Mouse (Mus musculus): ENCODE data around the gene Cyp2ab1. TPM values are rescaled to one million over a fixed set of nuclear protein-coding genes. Genes with fewer than 3 reads are reported as not detected.

Cyp2ab1 gene
- polyA plus RNA-seq, 1 experiment from 2014 or later, result not detected

GRCm38 (mm10) chr16:20345464-20345863 is 20.3 kb upstream of the Cyp2ab1 start:
- no peak for ATAC-seq (ENCODE audit: low FRiP score)
- Histone ChIP-seq H3K4me3 (ENCODE audit: low read depth, low read length) (no peak overlapping the region), H3K9ac (ENCODE audit: low read depth, low read length) (no peak overlapping the region), H3K27ac (ENCODE audit: low read depth, low read length) (no peak overlapping the region), H3K27me3 (ENCODE audit: control insufficient read depth, insufficient read depth, low read length) (no peaks in the 10 kb centered on the region), H3K9me3 (ENCODE audit: control insufficient read depth, low read length) (no peaks in the 10 kb centered on the region), H3K4me1 (replicated peaks; ENCODE audit: control insufficient read depth, insufficient read depth, low read length) (no peaks in the 10 kb centered on the region), H3K36me3 (ENCODE audit: control insufficient read depth, insufficient read depth, low read length) (peaks cover 5% of the 10 kb centered on the region; the same call in 1 of the 2 replicates), H3K4me2 (replicated peaks; ENCODE audit: low read depth, low read length) (no peak overlapping the region)
- 83% methylated on average over 1 of the region's 1 CpGs for WGBS
- DNase-seq (ENCODE audit: low spot score), result no peak

GRCm38 (mm10) chr16:20338616-20339015 is 13.4 kb upstream of the Cyp2ab1 start:
- no peaks in the 10 kb centered on the region for H3K27me3 ChIP-seq (ENCODE audit: control insufficient read depth, insufficient read depth, low read length)
- DNase-seq (ENCODE audit: low spot score) (no peak), ATAC-seq (ENCODE audit: low FRiP score) (no peak)
- H3K36me3 ChIP-seq (ENCODE audit: control insufficient read depth, insufficient read depth, low read length), result peaks cover 2% of the 10 kb centered on the region; the same call in 1 of the 2 replicates
- no peaks in the 10 kb centered on the region for H3K9me3 ChIP-seq (ENCODE audit: control insufficient read depth, low read length)
- WGBS, result 95% methylated on average over 3 of the region's 3 CpGs
- H3K9ac ChIP-seq (ENCODE audit: low read depth, low read length), result no peak overlapping the region
- H3K4me2 ChIP-seq (replicated peaks; ENCODE audit: low read depth, low read length), result no peak overlapping the region
- H3K27ac ChIP-seq (ENCODE audit: low read depth, low read length), result no peak overlapping the region
- H3K4me3 ChIP-seq (ENCODE audit: low read depth, low read length), result no peak overlapping the region
- no peaks in the 10 kb centered on the region for H3K4me1 ChIP-seq (replicated peaks; ENCODE audit: control insufficient read depth, insufficient read depth, low read length)

- H3K36me3 ChIP-seq (ENCODE audit: control insufficient read depth, insufficient read depth, low read length), result peaks cover 7% of the 10 kb centered on the region; the same call in 1 of the 2 replicates
- DNase-seq (ENCODE audit: low spot score) (no peak), ATAC-seq (ENCODE audit: low FRiP score) (no peak)
- H3K4me1 ChIP-seq (replicated peaks; ENCODE audit: control insufficient read depth, insufficient read depth, low read length), result no peaks in the 10 kb centered on the region
- H3K4me2 ChIP-seq (replicated peaks; ENCODE audit: low read depth, low read length), result no peak overlapping the region
- H3K9ac ChIP-seq (ENCODE audit: low read depth, low read length), result no peak overlapping the region
- H3K9me3 ChIP-seq (ENCODE audit: control insufficient read depth, low read length), result no peaks in the 10 kb centered on the region
- no peak overlapping the region for H3K27ac ChIP-seq (ENCODE audit: low read depth, low read length)
- no peaks in the 10 kb centered on the region for H3K27me3 ChIP-seq (ENCODE audit: control insufficient read depth, insufficient read depth, low read length)
- H3K4me3 ChIP-seq (ENCODE audit: low read depth, low read length), result no peak overlapping the region
- 97% methylated on average over 8 of the region's 8 CpGs for WGBS
These were observed 9.7 kb upstream of the Cyp2ab1 start for GRCm38 (mm10) chr16:20334918-20335317.

- H3K4me1 ChIP-seq (replicated peaks; ENCODE audit: control insufficient read depth, insufficient read depth, low read length), result no peaks in the 10 kb centered on the region
- WGBS, result 91% methylated on average over 5 of the region's 5 CpGs
- ATAC-seq (ENCODE audit: low FRiP score) (no peak), DNase-seq (ENCODE audit: low spot score) (no peak)
- no peak overlapping the region for H3K4me2 ChIP-seq (replicated peaks; ENCODE audit: low read depth, low read length)
- no peak overlapping the region for H3K4me3 ChIP-seq (ENCODE audit: low read depth, low read length)
- no peak overlapping the region for H3K9ac ChIP-seq (ENCODE audit: low read depth, low read length)
- H3K27ac ChIP-seq (ENCODE audit: low read depth, low read length), result no peak overlapping the region
- H3K36me3 ChIP-seq (ENCODE audit: control insufficient read depth, insufficient read depth, low read length), result peaks cover 6% of the 10 kb centered on the region; the same call in 1 of the 2 replicates
- H3K27me3 ChIP-seq (ENCODE audit: control insufficient read depth, insufficient read depth, low read length), result no peaks in the 10 kb centered on the region
- no peaks in the 10 kb centered on the region for H3K9me3 ChIP-seq (ENCODE audit: control insufficient read depth, low read length)
These were observed 3.1 kb upstream of the Cyp2ab1 start for GRCm38 (mm10) chr16:20328306-20328705.

GRCm38 (mm10) chr16:20323907-20324306 is 1.3 kb downstream of the Cyp2ab1 start:
- Histone ChIP-seq H3K4me1 (replicated peaks; ENCODE audit: control insufficient read depth, insufficient read depth, low read length) (no peaks in the 10 kb centered on the region), H3K36me3 (ENCODE audit: control insufficient read depth, insufficient read depth, low read length) (no peaks in the 10 kb centered on the region), H3K27ac (ENCODE audit: low read depth, low read length) (no peak overlapping the region), H3K4me2 (replicated peaks; ENCODE audit: low read depth, low read length) (no peak overlapping the region), H3K4me3 (ENCODE audit: low read depth, low read length) (no peak overlapping the region), H3K9ac (ENCODE audit: low read depth, low read length) (no peak overlapping the region), H3K9me3 (ENCODE audit: control insufficient read depth, low read length) (no peaks in the 10 kb centered on the region), H3K27me3 (ENCODE audit: control insufficient read depth, insufficient read depth, low read length) (no peaks in the 10 kb centered on the region)
- WGBS, result 79% methylated on average over 5 of the region's 5 CpGs
- DNase-seq (ENCODE audit: low spot score), result no peak
- ATAC-seq (ENCODE audit: low FRiP score), result no peak

- DNase-seq (ENCODE audit: low spot score) (no peak), ATAC-seq (ENCODE audit: low FRiP score) (no peak)
- Histone ChIP-seq H3K4me1 (replicated peaks; ENCODE audit: control insufficient read depth, insufficient read depth, low read length) (no peaks in the 10 kb centered on the region), H3K36me3 (ENCODE audit: control insufficient read depth, insufficient read depth, low read length) (no peaks in the 10 kb centered on the region), H3K4me2 (replicated peaks; ENCODE audit: low read depth, low read length) (no peak overlapping the region), H3K9ac (ENCODE audit: low read depth, low read length) (no peak overlapping the region), H3K9me3 (ENCODE audit: control insufficient read depth, low read length) (no peaks in the 10 kb centered on the region), H3K27ac (ENCODE audit: low read depth, low read length) (no peak overlapping the region), H3K27me3 (ENCODE audit: control insufficient read depth, insufficient read depth, low read length) (no peaks in the 10 kb centered on the region), H3K4me3 (ENCODE audit: low read depth, low read length) (no peak overlapping the region)
- WGBS, result 92% methylated on average over 4 of the region's 4 CpGs
These were observed 2.9 kb downstream of the Cyp2ab1 start for GRCm38 (mm10) chr16:20322274-20322673.

GRCm38 (mm10) chr16:20316770-20317169 is 8.4 kb downstream of the Cyp2ab1 start:
- Histone ChIP-seq H3K27me3 (ENCODE audit: control insufficient read depth, insufficient read depth, low read length) (no peaks in the 10 kb centered on the region), H3K9ac (ENCODE audit: low read depth, low read length) (no peak overlapping the region), H3K4me1 (replicated peaks; ENCODE audit: control insufficient read depth, insufficient read depth, low read length) (no peaks in the 10 kb centered on the region), H3K4me3 (ENCODE audit: low read depth, low read length) (no peak overlapping the region), H3K4me2 (replicated peaks; ENCODE audit: low read depth, low read length) (no peak overlapping the region), H3K27ac (ENCODE audit: low read depth, low read length) (no peak overlapping the region), H3K36me3 (ENCODE audit: control insufficient read depth, insufficient read depth, low read length) (no peaks in the 10 kb centered on the region), H3K9me3 (ENCODE audit: control insufficient read depth, low read length) (no peaks in the 10 kb centered on the region)
- no peak for DNase-seq (ENCODE audit: low spot score)
- ATAC-seq (ENCODE audit: low FRiP score), result no peak
- whole genome bisulfite sequencing, result 84% methylated on average over 6 of the region's 6 CpGs

GRCm38 (mm10) chr16:20315266-20315665 is 9.9 kb downstream of the Cyp2ab1 start:
- H3K27ac ChIP-seq (ENCODE audit: low read depth, low read length), result no peak overlapping the region
- 90% methylated on average over 4 of the region's 4 CpGs for WGBS
- no peaks in the 10 kb centered on the region for H3K27me3 ChIP-seq (ENCODE audit: control insufficient read depth, insufficient read depth, low read length)
- H3K4me3 ChIP-seq (ENCODE audit: low read depth, low read length), result no peak overlapping the region
- no peak overlapping the region for H3K4me2 ChIP-seq (replicated peaks; ENCODE audit: low read depth, low read length)
- H3K4me1 ChIP-seq (replicated peaks; ENCODE audit: control insufficient read depth, insufficient read depth, low read length), result no peaks in the 10 kb centered on the region
- DNase-seq (ENCODE audit: low spot score) (no peak), ATAC-seq (ENCODE audit: low FRiP score) (no peak)
- no peak overlapping the region for H3K9ac ChIP-seq (ENCODE audit: low read depth, low read length)
- H3K9me3 ChIP-seq (ENCODE audit: control insufficient read depth, low read length), result no peaks in the 10 kb centered on the region
- H3K36me3 ChIP-seq (ENCODE audit: control insufficient read depth, insufficient read depth, low read length), result no peaks in the 10 kb centered on the region

GRCm38 (mm10) chr16:20312272-20312671 is 12.9 kb downstream of the Cyp2ab1 start:
- ATAC-seq (ENCODE audit: low FRiP score) (no peak), DNase-seq (ENCODE audit: low spot score) (no peak)
- H3K27ac ChIP-seq (ENCODE audit: low read depth, low read length), result no peak overlapping the region
- no peaks in the 10 kb centered on the region for H3K36me3 ChIP-seq (ENCODE audit: control insufficient read depth, insufficient read depth, low read length)
- 72% methylated on average over 14 of the region's 14 CpGs for WGBS
- H3K9ac ChIP-seq (ENCODE audit: low read depth, low read length), result no peak overlapping the region
- no peak overlapping the region for H3K4me3 ChIP-seq (ENCODE audit: low read depth, low read length)
- no peaks in the 10 kb centered on the region for H3K4me1 ChIP-seq (replicated peaks; ENCODE audit: control insufficient read depth, insufficient read depth, low read length)
- H3K27me3 ChIP-seq (ENCODE audit: control insufficient read depth, insufficient read depth, low read length), result no peaks in the 10 kb centered on the region
- H3K4me2 ChIP-seq (replicated peaks; ENCODE audit: low read depth, low read length), result no peak overlapping the region
- no peaks in the 10 kb centered on the region for H3K9me3 ChIP-seq (ENCODE audit: control insufficient read depth, low read length)
